Mouse (Mus musculus) testis, adult 2 months (tissue): ENCODE data around the gene H2-Ob. TPM values are rescaled to one million over a fixed set of nuclear protein-coding genes. Genes with fewer than 3 reads are reported as not detected.

Source experiments
- H3K27ac ChIP-seq: fragments of 200-500 bp; 2 replicates; pipeline ENCODE4 v1.5.1; 2012; ENCODE audit warnings: low read depth, low read length; ENCODE audit not compliant: control insufficient read depth, insufficient read depth
- H3K27me3 ChIP-seq: fragments of 200-500 bp; 2 replicates; pipeline ENCODE4 v1.6.1; 2012; ENCODE audit warnings: mild to moderate bottlenecking, low read length, moderate library complexity; ENCODE audit not compliant: control insufficient read depth, insufficient read depth
- H3K36me3 ChIP-seq: fragments of 200-500 bp; 2 replicates; pipeline ENCODE4 v1.6.1; 2012; ENCODE audit warnings: mild to moderate bottlenecking, low read length; ENCODE audit not compliant: control insufficient read depth, insufficient read depth
- H3K4me1 ChIP-seq: fragments of 200-500 bp; 2 replicates; pipeline ENCODE4 v1.6.1; 2012; ENCODE audit warnings: low read length; ENCODE audit not compliant: control insufficient read depth, insufficient read depth
- H3K4me3 ChIP-seq: fragments of 200-500 bp; 2 replicates; pipeline ENCODE4 v1.5.1; 2012; ENCODE audit warnings: low read depth, mild to moderate bottlenecking, low read length, moderate library complexity, mixed read lengths; ENCODE audit not compliant: control insufficient read depth
- CTCF ChIP-seq: fragments of 200-500 bp; IDR thresholded peaks from 2 replicates; pipeline ENCODE4 v1.5.1; 2012; ENCODE audit warnings: low read depth, mild to moderate bottlenecking, inconsistent platforms, low read length, moderate library complexity; ENCODE audit not compliant: control insufficient read depth, insufficient read depth, insufficient replicate concordance
- POLR2A ChIP-seq: fragments of 200-500 bp; IDR thresholded peaks from 2 replicates; pipeline ENCODE4 v1.6.1; 2012; ENCODE audit warnings: low read depth, mild to moderate bottlenecking, inconsistent platforms, low read length, moderate library complexity; ENCODE audit not compliant: control insufficient read depth
- polyA plus RNA-seq: library from polyadenylated mRNA; depleted of rRNA; stranded (reverse); fragments of >200 nt; gene quantifications from 2 replicates; pipeline ENCODE4 v1.2.3, GENCODE M21; 2012; rRNA removed

Gene H2-Ob
- polyA plus RNA-seq, 1 experiment = 0.06 TPM

DNA sequence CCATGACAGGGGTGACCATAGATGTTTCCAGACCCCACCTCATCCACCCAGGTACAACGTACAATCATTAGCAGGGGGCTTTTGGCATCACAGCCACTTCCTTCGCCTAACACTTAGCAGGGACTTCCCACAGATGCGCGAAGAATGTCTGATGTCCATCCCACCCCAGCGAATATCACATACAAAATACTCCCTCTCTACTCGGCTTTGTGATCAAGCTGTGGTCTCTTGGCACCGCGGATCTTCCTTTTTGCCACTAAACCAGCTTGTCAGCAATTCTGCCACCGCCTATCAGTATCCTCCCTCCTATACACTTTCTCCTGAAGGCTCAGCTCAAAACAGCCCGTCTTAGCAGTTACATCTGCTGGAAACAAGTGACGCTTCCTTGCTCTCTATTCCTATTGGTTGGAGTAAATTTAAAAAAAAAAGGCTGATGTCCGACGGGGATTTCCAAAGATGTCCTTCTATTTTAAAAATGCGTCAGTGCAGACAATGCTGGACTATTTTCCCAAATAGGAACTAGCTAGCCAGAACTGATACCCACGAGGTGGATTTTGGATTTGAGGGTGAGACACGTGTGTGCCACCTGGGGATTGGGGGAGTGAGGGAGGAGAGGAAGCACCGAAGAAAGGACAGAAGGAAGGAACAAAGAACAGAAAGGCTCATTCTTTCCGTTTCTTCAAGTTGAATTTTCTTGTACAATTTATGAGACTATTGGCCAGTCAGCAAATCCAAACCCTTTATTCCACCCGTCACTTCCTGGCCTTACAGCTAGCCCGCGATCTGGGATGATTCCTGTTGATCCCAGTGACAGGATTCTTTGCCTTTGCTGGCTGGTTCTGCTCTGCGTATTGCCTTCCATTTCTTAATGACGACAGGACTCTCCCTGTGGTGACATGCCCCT, 57.4 kb downstream of the H2-Ob start:
- H3K36me3 ChIP-seq = no peaks in the 10 kb centered on the region
- no peak overlapping the region for H3K4me3 ChIP-seq
- no peak overlapping the region for H3K27ac ChIP-seq
- H3K4me1 ChIP-seq = peaks cover 6% of the 10 kb centered on the region
- H3K27me3 ChIP-seq = no peaks in the 10 kb centered on the region
- TF ChIP-seq CTCF (no peak), POLR2A (no peak)

- H3K27me3 ChIP-seq = no peaks in the 10 kb centered on the region
- H3K4me1 ChIP-seq = peaks cover 3% of the 10 kb centered on the region
- no peaks in the 10 kb centered on the region for H3K36me3 ChIP-seq
- TF ChIP-seq POLR2A (no peak), CTCF (no peak)
- H3K27ac ChIP-seq = no peak overlapping the region
- H3K4me3 ChIP-seq = no peak overlapping the region
These were observed 60.7 kb downstream of the H2-Ob start for GRCm38 (mm10) chr17:34299356-34299755.

DNA sequence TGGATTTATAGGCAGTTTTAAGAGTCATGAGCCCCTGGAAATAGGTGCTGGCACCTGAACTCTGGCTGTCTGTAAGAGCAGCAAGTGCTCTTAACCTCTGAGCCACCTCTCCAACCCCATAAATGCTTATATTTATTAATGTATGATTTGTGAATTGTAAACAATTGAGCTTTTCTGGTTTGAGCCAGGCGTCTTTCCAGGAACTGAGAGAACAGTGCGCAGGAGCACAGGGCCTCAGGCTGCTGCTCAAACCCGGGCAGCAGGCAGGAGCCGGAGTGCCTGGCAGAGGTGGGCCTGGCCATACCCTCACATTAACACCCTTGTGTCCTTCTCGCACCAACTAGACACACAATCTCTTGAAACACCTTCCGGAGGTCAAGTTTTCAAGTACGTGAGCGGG, 61.4 kb downstream of the H2-Ob start:
- no peaks in the 10 kb centered on the region for H3K27me3 ChIP-seq
- no peak for TF ChIP-seq CTCF
- no peak for TF ChIP-seq POLR2A
- H3K4me1 ChIP-seq = peaks cover 3% of the 10 kb centered on the region
- no peaks in the 10 kb centered on the region for H3K36me3 ChIP-seq
- H3K27ac ChIP-seq = no peak overlapping the region
- H3K4me3 ChIP-seq = no peak overlapping the region

- no peak overlapping the region for H3K4me3 ChIP-seq
- no peaks in the 10 kb centered on the region for H3K27me3 ChIP-seq
- H3K36me3 ChIP-seq = no peaks in the 10 kb centered on the region
- TF ChIP-seq POLR2A (no peak), CTCF (no peak)
- H3K27ac ChIP-seq = no peak overlapping the region
- peaks cover 2% of the 10 kb centered on the region for H3K4me1 ChIP-seq
These were observed 62.2 kb downstream of the H2-Ob start for GRCm38 (mm10) chr17:34300691-34301566.

- no peak overlapping the region for H3K27ac ChIP-seq
- H3K4me1 ChIP-seq = no peaks in the 10 kb centered on the region; the same call in none of the 2 replicates
- no peak overlapping the region for H3K4me3 ChIP-seq
- H3K36me3 ChIP-seq = no peaks in the 10 kb centered on the region
- TF ChIP-seq CTCF = no peak
- H3K27me3 ChIP-seq = no peaks in the 10 kb centered on the region
These were observed 63.0 kb downstream of the H2-Ob start for GRCm38 (mm10) chr17:34301670-34302190.

DNA sequence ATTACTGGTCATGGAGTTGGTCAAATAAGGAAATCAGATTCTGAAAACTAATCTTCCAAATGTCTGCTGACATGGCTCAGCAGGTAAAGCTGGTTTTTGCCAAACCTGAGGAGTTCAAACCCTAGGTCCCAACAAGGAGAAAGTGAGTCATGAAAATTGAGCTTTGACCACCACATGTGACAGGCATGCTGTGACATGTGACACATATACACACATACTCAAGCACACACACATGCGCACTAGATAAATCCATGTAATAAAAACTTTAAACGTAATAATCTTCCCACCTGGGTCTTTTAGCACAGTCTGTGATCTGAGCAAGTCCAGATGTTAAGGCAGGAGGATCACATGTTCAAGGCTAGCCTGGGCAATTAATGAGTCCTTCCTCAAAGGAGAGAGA, 65.1 kb downstream of the H2-Ob start:
- TF ChIP-seq CTCF (no peak), POLR2A (no peak)
- no peaks in the 10 kb centered on the region; the same call in none of the 2 replicates for H3K4me1 ChIP-seq
- H3K27ac ChIP-seq = no peak overlapping the region
- no peaks in the 10 kb centered on the region for H3K36me3 ChIP-seq
- H3K27me3 ChIP-seq = no peaks in the 10 kb centered on the region
- H3K4me3 ChIP-seq = no peak overlapping the region

Other genes with a start within 250 kb of the H2-Ob start
- gene H2-K1, start 238.6 kb upstream of the H2-Ob start, polyA plus RNA-seq = 276 and 298 TPM in 2 replicates
- 27.8 and 31.4 TPM in 2 replicates for gene Ring1, start 214.2 kb upstream of the H2-Ob start, polyA plus RNA-seq
- gene H2-Ke6, start 210.8 kb upstream of the H2-Ob start, polyA plus RNA-seq = 24.5 and 25.0 TPM in 2 replicates
- gene Slc39a7, start 207.2 kb upstream of the H2-Ob start, polyA plus RNA-seq = 33.4 and 36.3 TPM in 2 replicates
- gene Rxrb, start 207.1 kb upstream of the H2-Ob start, polyA plus RNA-seq = 25.5 and 28.0 TPM in 2 replicates
- gene Col11a2, start 199.5 kb upstream of the H2-Ob start, polyA plus RNA-seq = 2.4 and 2.8 TPM in 2 replicates
- gene H2-Oa, start 146.6 kb upstream of the H2-Ob start, polyA plus RNA-seq = 0.10 and 0.22 TPM in 2 replicates
- 33.8 and 40.7 TPM in 2 replicates for gene H2-DMa, start 119.4 kb upstream of the H2-Ob start, polyA plus RNA-seq
- gene Brd2, start 116.3 kb upstream of the H2-Ob start, polyA plus RNA-seq = 164 and 178 TPM in 2 replicates
- gene H2-DMb2, start 95.6 kb upstream of the H2-Ob start, polyA plus RNA-seq = 0.27 and 0.41 TPM in 2 replicates
- gene H2-DMb1, start 85.8 kb upstream of the H2-Ob start, polyA plus RNA-seq = 8.0 and 9.5 TPM in 2 replicates
- 1.5 TPM in 2 replicates for gene Tap1, start 51.4 kb upstream of the H2-Ob start, polyA plus RNA-seq
- 1.7 TPM in 2 replicates for gene Psmb9, start 51.1 kb upstream of the H2-Ob start, polyA plus RNA-seq
- 2.0 and 2.3 TPM in 2 replicates for gene Psmb8, start 41.2 kb upstream of the H2-Ob start, polyA plus RNA-seq
- 1.3 and 2.0 TPM in 2 replicates for gene Tap2, start 35.4 kb upstream of the H2-Ob start, polyA plus RNA-seq
- gene H2-Ab1, start 18.8 kb downstream of the H2-Ob start, polyA plus RNA-seq = 31.1 and 36.4 TPM in 2 replicates
- 10.1 and 11.6 TPM in 2 replicates for gene H2-Aa, start 48.9 kb downstream of the H2-Ob start, polyA plus RNA-seq
- 5.6 and 7.8 TPM in 2 replicates for gene H2-Eb1, start 67.0 kb downstream of the H2-Ob start, polyA plus RNA-seq
- gene H2-Eb2, start 86.8 kb downstream of the H2-Ob start, polyA plus RNA-seq = not detected in 2 replicates
- gene Btnl2, start 115.9 kb downstream of the H2-Ob start, polyA plus RNA-seq = 0.16 and 0.21 TPM in 2 replicates
- gene Btnl1, start 138.2 kb downstream of the H2-Ob start, polyA plus RNA-seq = 0.14 and 0.15 TPM in 2 replicates
- gene BC051142, start 159.9 kb downstream of the H2-Ob start, polyA plus RNA-seq = 883 and 1,115 TPM in 2 replicates
- gene Btnl4, start 238.4 kb downstream of the H2-Ob start, polyA plus RNA-seq = 0.09 TPM in 1 of 2 replicates, not detected in the other